Mouse (Mus musculus) lung, adult 2 months (tissue): ENCODE data around the gene Sart1.

Experiments used
- CTCF ChIP-seq: fragments of 200-500 bp; IDR thresholded peaks from 2 replicates; pipeline ENCODE4 v1.5.1; 2011; ENCODE audit warnings: mild to moderate bottlenecking, low read length, control low read depth; ENCODE audit not compliant: insufficient read depth
- POLR2A ChIP-seq: fragments of 200-500 bp; IDR thresholded peaks from 2 replicates; pipeline ENCODE4 v1.6.1; 2011; ENCODE audit warnings: low read depth, mild to moderate bottlenecking, control low read depth, low read length, borderline replicate concordance; ENCODE audit errors: extremely low read depth

GRCm38 (mm10) chr19:5422267-5422666 is 33.8 kb upstream of the Sart1 start:
- TF ChIP-seq CTCF, result no peak
- TF ChIP-seq POLR2A, result no peak
